23 mouse cellular contexts compared by ENCODE assay signal in genomic region chr2:62089208-62089607, GRCm38 (mm10). TPM values are rescaled to one million over a fixed set of nuclear protein-coding genes. Genes with fewer than 3 reads are reported as not detected.
DNase-seq lines count a peak whose midpoint lies in the region; ATAC-seq and TF ChIP-seq lines count a peak whose summit lies in the region.
"Had no signal": no experiment of that assay in that cellular context is flagged by ENCODE, and none has a peak within 500 bp of the region (broad histone marks: within the 10 kb centered on the region; RNA-seq: fewer than 3 reads in every experiment).

No protein-coding gene starts in this region.

- H3K4me2 ChIP-seq in forebrain, embryonic 13.5 days: peak overlapping the region; percentile 49
- H3K4me2 ChIP-seq in hindbrain, embryonic 16.5 days (ENCODE audit: low read length): peak overlapping the region; percentile 34
- peak overlapping the region; percentile 35 for H3K4me2 ChIP-seq in midbrain, postnatal 0 days (ENCODE audit: low read depth, low read length, poor library complexity, severe bottlenecking)
- H3K4me2 ChIP-seq: embryonic facial prominence, embryonic 15.5 days; heart, embryonic 15.5 days; limb, embryonic 12.5 days; liver, embryonic 13.5 days; lung, embryonic 15.5 days had no signal

- no peaks in the 10 kb centered on the region for H3K36me3 ChIP-seq in forebrain, embryonic 10.5 days (replicated peaks)
- H3K36me3 ChIP-seq in forebrain, embryonic 13.5 days (ENCODE audit: poor library complexity, severe bottlenecking): no peaks in the 10 kb centered on the region
- no peaks in the 10 kb centered on the region for H3K36me3 ChIP-seq in hindbrain, embryonic 16.5 days (ENCODE audit: control insufficient read depth, insufficient read depth, low read length)
- no peaks in the 10 kb centered on the region for H3K36me3 ChIP-seq in midbrain, postnatal 0 days (ENCODE audit: insufficient read depth, low read length)
- H3K36me3 ChIP-seq: embryonic facial prominence, embryonic 15.5 days; heart, embryonic 15.5 days; limb, embryonic 12.5 days; liver, embryonic 13.5 days; lung, embryonic 15.5 days had no signal

- DNase-seq in forebrain, embryonic 10.5 days (ENCODE audit: extremely low spot score, low spot score): no peak
- peak; percentile 14 for DNase-seq in midbrain, postnatal 0 days (ENCODE audit: low spot score)
- no peak for DNase-seq in frontal cortex, postnatal 14 days (ENCODE audit: low spot score in 2 of 2)
- DNase-seq in adrenal gland, postnatal 4 days (ENCODE audit: low spot score in 2 of 2): no peak
- DNase-seq in left cerebral cortex, postnatal 4 days: no peak
- DNase-seq: adrenal gland, postnatal 10 days; cerebellum, adult 11-12 months; cerebellum, postnatal 25 days; gastrocnemius, postnatal 25 days; heart, adult 2 months; heart, postnatal 4 days; kidney, postnatal 36 days; layer of hippocampus, adult 9-11 months; liver, embryonic 13.5 days; lung, postnatal 4 days; right cerebral cortex, postnatal 4 days had no signal

- no peaks in the 10 kb centered on the region for H3K27me3 ChIP-seq in forebrain, embryonic 10.5 days (ENCODE audit: poor library complexity, severe bottlenecking)
- no peaks in the 10 kb centered on the region for H3K27me3 ChIP-seq in forebrain, embryonic 13.5 days
- H3K27me3 ChIP-seq in hindbrain, embryonic 16.5 days (replicated peaks; ENCODE audit: control insufficient read depth, insufficient read depth, low read length): no peaks in the 10 kb centered on the region
- H3K27me3 ChIP-seq in midbrain, postnatal 0 days (ENCODE audit: insufficient read depth, low read length): no peaks in the 10 kb centered on the region
- H3K27me3 ChIP-seq: embryonic facial prominence, embryonic 15.5 days; heart, embryonic 15.5 days; limb, embryonic 12.5 days; liver, embryonic 13.5 days; lung, embryonic 15.5 days had no signal

- TF ChIP-seq CTCF in midbrain, postnatal 0 days (IDR thresholded peaks at IDR 0.05): no peak

- peaks cover 17% of the 10 kb centered on the region for H3K4me1 ChIP-seq in forebrain, embryonic 10.5 days
- H3K4me1 ChIP-seq in forebrain, embryonic 13.5 days: peaks cover 6% of the 10 kb centered on the region; the same call in 1 of the 2 replicates
- no peaks in the 10 kb centered on the region for H3K4me1 ChIP-seq in hindbrain, embryonic 16.5 days (ENCODE audit: control insufficient read depth, insufficient read depth, low read depth, low read length)
- no peaks in the 10 kb centered on the region for H3K4me1 ChIP-seq in midbrain, postnatal 0 days (ENCODE audit: insufficient read depth, low read length)
- H3K4me1 ChIP-seq: embryonic facial prominence, embryonic 15.5 days; heart, embryonic 15.5 days; limb, embryonic 12.5 days; liver, embryonic 13.5 days; lung, embryonic 15.5 days had no signal

- H3K9ac ChIP-seq in forebrain, embryonic 13.5 days: peak overlapping the region; percentile 37; the same call in 1 of the 2 replicates
- peak overlapping the region; percentile 22; the same call in 1 of the 2 replicates for H3K9ac ChIP-seq in hindbrain, embryonic 16.5 days (ENCODE audit: low read depth, low read length)
- H3K9ac ChIP-seq in midbrain, postnatal 0 days (replicated peaks; ENCODE audit: low read length, poor library complexity, severe bottlenecking): no peak overlapping the region; the same call in 1 of the 2 replicates
- H3K9ac ChIP-seq: embryonic facial prominence, embryonic 15.5 days; heart, embryonic 15.5 days; limb, embryonic 12.5 days; liver, embryonic 13.5 days; lung, embryonic 15.5 days had no signal

- intact Hi-C loops in left cerebral cortex, postnatal 4 days (cut with DNase I): no loop called here

- H3K4me3 ChIP-seq in forebrain, embryonic 10.5 days: peak overlapping the region; percentile 16; the same call in 1 of the 2 replicates
- H3K4me3 ChIP-seq in forebrain, embryonic 13.5 days: peak overlapping the region; percentile 21; the same call in 1 of the 2 replicates
- H3K4me3 ChIP-seq in hindbrain, embryonic 16.5 days (ENCODE audit: low read length): no peak overlapping the region
- H3K4me3 ChIP-seq in midbrain, postnatal 0 days (ENCODE audit: low read depth, low read length): peak overlapping the region; percentile 25
- H3K4me3 ChIP-seq: embryonic facial prominence, embryonic 15.5 days; heart, adult 2 months; heart, embryonic 15.5 days; limb, embryonic 12.5 days; liver, embryonic 13.5 days; lung, embryonic 15.5 days had no signal

- WGBS in forebrain, embryonic 10.5 days: 41% methylated on average over 9 of the region's 9 CpGs
- 13% methylated on average over 9 of the region's 9 CpGs for WGBS in forebrain, embryonic 13.5 days
- WGBS in hindbrain, embryonic 16.5 days: 61% methylated on average over 9 of the region's 9 CpGs
- 36% methylated on average over 9 of the region's 9 CpGs for WGBS in midbrain, postnatal 0 days

- no peaks in the 10 kb centered on the region for H3K9me3 ChIP-seq in forebrain, embryonic 10.5 days
- H3K9me3 ChIP-seq in forebrain, embryonic 13.5 days (replicated peaks): no peaks in the 10 kb centered on the region
- H3K9me3 ChIP-seq in hindbrain, embryonic 16.5 days (ENCODE audit: control insufficient read depth, low read length): no peaks in the 10 kb centered on the region
- no peaks in the 10 kb centered on the region for H3K9me3 ChIP-seq in midbrain, postnatal 0 days (ENCODE audit: low read length)
- H3K9me3 ChIP-seq: embryonic facial prominence, embryonic 15.5 days; heart, embryonic 15.5 days; limb, embryonic 12.5 days; liver, embryonic 13.5 days; lung, embryonic 15.5 days had no signal

- H3K27ac ChIP-seq in forebrain, embryonic 10.5 days: no peak overlapping the region
- H3K27ac ChIP-seq in forebrain, embryonic 13.5 days: 0 out of 2 replicates have a peak overlapping the region, but pooled peaks have one; percentile 19
- no peak overlapping the region for H3K27ac ChIP-seq in hindbrain, embryonic 16.5 days (ENCODE audit: low read depth, low read length)
- H3K27ac ChIP-seq in midbrain, postnatal 0 days (ENCODE audit: low read depth, low read length): no peak overlapping the region
- H3K27ac ChIP-seq: embryonic facial prominence, embryonic 15.5 days; heart, adult 2 months; heart, embryonic 15.5 days; limb, embryonic 12.5 days; liver, embryonic 13.5 days; lung, embryonic 15.5 days had no signal

- peak; percentile 93 for ATAC-seq in forebrain, embryonic 13.5 days
- peak; percentile 71 for ATAC-seq in hindbrain, embryonic 16.5 days
- 0 out of 2 replicates have a peak, but pooled peaks have one; percentile 60 for ATAC-seq in midbrain, postnatal 0 days (ENCODE audit: low FRiP score)
- ATAC-seq: intestine, embryonic 16.5 days had no signal

RNA-seq across cellular contexts. Expression of gene Slc4a10, which starts 42.9 kb away (rescaled TPM):
- 0.05 TPM in 1 of 2 replicates, not detected in the other for polyA plus RNA-seq in forebrain, embryonic 10.5 days (2016; fragmentation: Nextera tagmentation; extraction: Ambion mirVana)
- 2.7 and 4.0 TPM in 2 replicates for polyA plus RNA-seq in forebrain, embryonic 13.5 days (2015; fragmentation: Nextera tagmentation; extraction: Ambion mirVana)
- 29.2 and 29.5 TPM in 2 replicates for polyA plus RNA-seq in hindbrain, embryonic 16.5 days (2015; fragmentation: Nextera tagmentation; extraction: Ambion mirVana)
- total RNA-seq in midbrain, postnatal 0 days (2014; rRNA removed): 65.4 and 98.1 TPM in 2 replicates
- polyA plus RNA-seq in midbrain, postnatal 0 days (2015; fragmentation: Nextera tagmentation; extraction: Ambion mirVana): 27.1 and 27.7 TPM in 2 replicates
- total RNA-seq in adrenal gland, postnatal 4 days (2021): 1 to 10 TPM; 1.9 to 2.5 TPM
- total RNA-seq in left cerebral cortex, postnatal 4 days (2021): 10 to 100 TPM; 78.8 to 80.1 TPM
- total RNA-seq: heart, adult 2 months had no signal
- polyA plus RNA-seq: limb, embryonic 12.5 days had no signal
